Mouse (Mus musculus) layer of hippocampus, postnatal 14 days (tissue): ENCODE measurements around the gene B4galt1. TPM values are rescaled to one million over a fixed set of nuclear protein-coding genes. Genes with fewer than 3 reads are reported as not detected.

ENCODE experiments used
- DNase-seq, 2 experiments: peaks; one replicate each; pipeline ENCODE4 v3.0.0; 2021 to 2022; ENCODE audit warnings: low spot score in 2 of 2, mixed read lengths in 1 of 2
- microRNA-seq, 2 experiments: library from miRNA; unstranded; fragments of <30 nt; microRNA quantifications; one replicate each; pipeline ENCODE4 v1.2.0; 2021
- total RNA-seq, 2 experiments: library from RNA; stranded (reverse); gene quantifications; 2 replicates each; pipeline ENCODE4 v1.2.3; 2021

Gene B4galt1
- total RNA-seq, 2 experiments from 2014 or later = 6.2 to 8.5 TPM

- DNase-seq = no peak
These were observed 69.1 kb downstream of the B4galt1 start for GRCm38 (mm10) chr4:40784556-40785169.

DNA sequence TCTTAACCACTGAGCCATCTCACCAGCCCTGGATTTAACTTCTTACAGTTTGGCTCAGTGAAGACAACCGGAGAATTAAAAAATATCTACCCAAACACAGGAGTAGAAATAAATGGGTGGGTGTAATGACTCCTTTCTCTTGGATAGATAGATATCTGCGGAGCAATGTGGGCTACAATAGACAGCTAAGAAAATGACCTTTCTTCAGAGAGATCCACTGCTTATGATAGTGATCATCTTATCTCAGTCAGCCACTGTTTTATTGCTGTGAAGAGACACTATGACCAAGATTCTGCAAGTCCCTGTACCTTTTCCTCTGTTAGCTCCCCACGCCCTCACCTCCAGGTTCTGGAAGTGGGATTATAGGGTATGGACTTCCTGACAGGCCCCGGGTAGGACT lies 70.8 kb downstream of the B4galt1 start:
- no peak for DNase-seq

DNA sequence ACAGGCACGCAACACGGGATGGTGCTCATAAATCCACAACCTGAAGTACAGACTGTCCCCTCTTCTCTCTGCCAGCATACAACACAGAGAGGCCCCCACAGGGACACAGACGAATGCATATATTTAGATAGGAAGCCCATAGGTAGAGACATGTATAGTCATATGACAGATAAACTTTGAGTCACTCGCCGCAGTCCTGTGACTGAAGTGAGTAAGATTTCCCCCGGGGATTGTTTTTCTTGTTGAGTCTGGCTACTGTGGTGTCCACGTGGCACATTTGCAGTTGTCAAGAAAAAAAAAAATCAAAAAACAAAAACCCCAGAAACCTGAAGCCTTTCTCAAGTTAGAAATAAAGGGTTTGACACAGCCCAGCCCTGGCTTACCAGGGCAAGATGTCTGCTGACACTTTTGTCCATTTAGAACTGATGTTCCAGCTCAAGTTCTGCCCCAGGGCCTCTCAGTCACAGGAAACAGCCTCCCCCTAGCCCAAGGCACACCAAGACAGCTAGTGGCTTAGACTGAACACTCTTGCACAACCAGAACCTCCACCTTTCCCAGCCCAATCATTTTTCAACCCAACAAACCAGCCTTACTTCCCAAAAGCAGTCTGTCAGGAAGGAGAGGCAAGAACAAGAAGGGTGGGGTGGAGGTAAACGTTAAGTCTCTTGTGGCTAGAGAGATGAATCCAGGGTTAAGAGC lies 71.9 kb downstream of the B4galt1 start:
- no peak for DNase-seq

DNA sequence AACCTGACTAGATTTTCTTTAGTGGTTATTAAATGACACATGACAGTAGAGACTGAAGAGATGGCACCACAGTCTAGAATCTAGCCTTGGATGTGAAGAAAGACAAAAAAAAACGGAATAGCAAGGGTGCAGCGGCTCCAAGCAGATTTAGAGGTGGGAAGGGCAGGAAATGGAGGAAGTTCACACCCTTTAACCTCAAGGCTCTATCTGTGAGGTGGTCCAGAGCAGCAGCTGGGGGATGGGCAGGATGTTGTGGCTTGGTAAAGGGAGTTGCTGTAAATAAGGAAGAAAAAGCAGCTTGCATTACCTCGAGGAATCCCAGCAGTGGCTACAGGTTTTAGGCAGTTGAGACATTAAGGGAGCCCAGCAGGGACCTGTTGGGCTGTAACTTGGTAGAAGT lies 72.7 kb downstream of the B4galt1 start:
- DNase-seq = no peak

GRCm38 (mm10) chr4:40778656-40779055 lies 75.1 kb downstream of the B4galt1 start:
- DNase-seq = no peak

DNA sequence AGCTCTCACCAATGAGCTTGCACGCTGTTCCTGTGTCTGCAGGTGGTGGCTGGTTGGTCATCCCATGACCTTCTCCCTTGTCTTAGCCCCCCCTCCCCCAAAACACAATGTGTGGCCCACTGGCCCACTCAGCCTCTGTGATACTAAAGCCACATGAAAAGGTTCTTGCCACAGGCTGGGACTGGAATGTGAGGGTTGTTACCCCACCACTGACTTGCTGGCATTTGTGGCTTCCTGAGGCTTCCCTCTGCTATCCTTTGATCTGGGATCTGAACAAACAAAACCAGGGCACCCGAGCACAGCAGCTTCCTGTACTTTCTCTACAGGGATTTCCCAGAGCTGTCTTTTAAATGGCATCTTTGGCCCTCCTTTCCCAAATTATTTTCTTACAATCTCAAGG lies 76.7 kb downstream of the B4galt1 start:
- no peak for DNase-seq

DNA sequence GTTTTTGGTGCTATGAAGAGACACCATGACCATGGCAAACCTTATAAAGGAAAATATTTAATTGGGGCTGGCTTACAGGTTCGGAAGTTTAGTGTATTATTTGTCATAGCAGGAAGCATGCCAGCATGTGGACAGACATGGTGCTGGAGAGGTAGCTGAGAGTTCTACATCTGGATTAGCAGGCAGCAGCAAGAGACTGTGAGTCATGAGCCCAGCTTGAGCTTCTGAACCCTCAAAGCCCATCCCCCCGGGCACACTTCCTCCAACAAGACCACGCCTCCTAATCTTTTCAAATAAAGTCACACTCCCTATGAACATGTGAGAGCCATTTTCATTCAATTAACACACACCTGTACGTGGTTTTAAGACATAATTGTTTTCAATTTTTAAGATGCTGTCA lies 77.4 kb downstream of the B4galt1 start:
- DNase-seq = no peak

- peak; percentile 53 to 61 for DNase-seq
These were observed 79.2 kb downstream of the B4galt1 start for GRCm38 (mm10) chr4:40774279-40775259.

- no peak for DNase-seq
These were observed 93.9 kb downstream of the B4galt1 start for GRCm38 (mm10) chr4:40759876-40760275.

DNA sequence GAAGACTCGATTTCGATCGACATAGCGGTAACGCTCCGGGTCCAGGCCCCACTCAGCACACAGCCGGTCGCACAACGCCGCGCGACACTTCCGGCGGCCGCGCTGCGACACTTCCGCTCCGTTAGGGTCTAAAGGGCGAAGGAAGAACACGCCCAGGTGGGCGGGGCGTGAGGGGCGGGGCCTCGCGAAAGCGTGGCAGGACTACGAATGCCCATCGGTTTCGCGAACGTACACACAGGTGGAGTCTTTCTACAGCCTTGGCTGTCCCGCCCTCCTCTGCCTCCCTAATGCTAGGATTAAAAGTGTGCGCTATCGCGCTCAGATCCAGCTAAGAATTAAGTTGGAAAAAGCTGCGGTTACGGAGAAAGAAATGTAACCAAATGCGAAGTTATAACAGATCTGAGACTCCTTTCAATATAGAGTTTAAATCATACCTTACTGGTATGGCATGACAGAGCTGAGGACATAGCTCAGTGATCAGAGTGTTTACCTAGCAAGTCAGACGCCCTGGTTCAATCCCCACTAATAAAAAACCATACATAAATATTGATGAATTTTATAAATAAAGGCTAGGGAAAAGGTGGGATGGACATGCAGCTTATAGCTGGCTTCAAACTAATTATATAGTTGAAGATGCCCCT lies 95.9 kb downstream of the B4galt1 start, which contains the start of gene Smu1:
TSS of gene Smu1 (minus strand) at position 144 of the 641 bp plus-strand sequence.
- DNase-seq = peak; percentile 94 to 96

GRCm38 (mm10) chr4:40757157-40757779 lies 96.5 kb downstream of the B4galt1 start:
- DNase-seq = no peak

Small RNA genes lying within 50 kb of the gene (microRNA-seq; reads per million reads assigned to microRNA genes)
- 0 reads per million in 2 experiments for gene Gm24112
- 0 reads per million in 2 experiments for gene Gm25931
- 0 reads per million in 2 experiments for gene Mir5123

Other genes starting within 250 kb of the B4galt1 start
- gene Aptx, start 150.8 kb downstream of the B4galt1 start, total RNA-seq = 10 to 100 TPM; 23.6 to 26.7 TPM
- gene Dnaja1, start 131.9 kb downstream of the B4galt1 start, total RNA-seq = 100 to 1,000 TPM; 326 to 370 TPM
- 10 to 100 TPM; 42.4 to 44.2 TPM for gene Smu1, start 96.1 kb downstream of the B4galt1 start, total RNA-seq
- gene Spink4, start 66.0 kb upstream of the B4galt1 start, total RNA-seq = not detected
- 100 to 1,000 TPM; 152 to 154 TPM for gene Bag1, start 94.3 kb upstream of the B4galt1 start, total RNA-seq
- gene Chmp5, start 94.4 kb upstream of the B4galt1 start, total RNA-seq = 10 to 100 TPM; 74.8 to 82.1 TPM
- 10 to 100 TPM; 59.1 to 61.6 TPM for gene Nfx1, start 116.9 kb upstream of the B4galt1 start, total RNA-seq
- gene Aqp7, start 194.1 kb upstream of the B4galt1 start, total RNA-seq = not detected
- under 1 TPM in 1 of 2 experiments, not detected in 1; 0.18 TPM for gene Aqp3, start 244.2 kb upstream of the B4galt1 start, total RNA-seq